Mouse (Mus musculus): Measurements from ENCODE around the gene Fkbp15. TPM values are rescaled to one million over a fixed set of nuclear protein-coding genes. Genes with fewer than 3 reads are reported as not detected.
"Not testable (repeated sequence)": the region's sequence is repeated elsewhere in the genome, so short reads cannot be mapped to it uniquely, and the experiment has no call there.

The Fkbp15 gene
- total RNA-seq, 4 experiments from 2014 or later, result 34.7 to 40.4 (median 38.3) TPM

- DNase-seq (ENCODE audit: low spot score in 2 of 2), result no peak
Measured at GRCm38 (mm10) chr4:62282969-62283368, 77.4 kb downstream of the Fkbp15 start.

- no peak for DNase-seq (ENCODE audit: low spot score in 2 of 2)
Measured at GRCm38 (mm10) chr4:62281319-62281718, 79.0 kb downstream of the Fkbp15 start.

GRCm38 (mm10) chr4:62278081-62278480, 82.3 kb downstream of the Fkbp15 start:
- no peak for DNase-seq (ENCODE audit: low spot score in 2 of 2)

- DNase-seq (ENCODE audit: low spot score in 2 of 2), result no peak
Measured at GRCm38 (mm10) chr4:62277222-62277621, 83.1 kb downstream of the Fkbp15 start.

- no peak for DNase-seq (ENCODE audit: low spot score in 2 of 2)
Measured at GRCm38 (mm10) chr4:62276642-62277041, 83.7 kb downstream of the Fkbp15 start.

- DNase-seq (ENCODE audit: low spot score in 2 of 2), result no peak
Measured at GRCm38 (mm10) chr4:62274841-62275536, 85.4 kb downstream of the Fkbp15 start.

- no peak for DNase-seq (ENCODE audit: low spot score in 2 of 2)
Measured at GRCm38 (mm10) chr4:62273916-62274315, 86.4 kb downstream of the Fkbp15 start.

- no peak for DNase-seq (ENCODE audit: low spot score in 2 of 2)
Measured at GRCm38 (mm10) chr4:62272696-62273095, 87.7 kb downstream of the Fkbp15 start.

- DNase-seq (ENCODE audit: low spot score in 2 of 2), result no peak
Measured at GRCm38 (mm10) chr4:62267101-62267500, 93.2 kb downstream of the Fkbp15 start.

- not testable (repeated sequence) for DNase-seq (ENCODE audit: low spot score in 2 of 2)
Measured at GRCm38 (mm10) chr4:62266016-62266415, 94.3 kb downstream of the Fkbp15 start.

GRCm38 (mm10) chr4:62265154-62265836, 95.1 kb downstream of the Fkbp15 start:
- no peak for DNase-seq (ENCODE audit: low spot score in 2 of 2)

- DNase-seq (ENCODE audit: low spot score in 2 of 2), result no peak
Measured at GRCm38 (mm10) chr4:62263133-62263844, 97.1 kb downstream of the Fkbp15 start.

- no peak for DNase-seq (ENCODE audit: low spot score in 2 of 2)
Measured at GRCm38 (mm10) chr4:62262276-62262675, 98.1 kb downstream of the Fkbp15 start, which contains the start of gene Slc31a2. Gene Slc31a2, plus strand, starts transcription at chr4:62262562.

- no peak for DNase-seq (ENCODE audit: low spot score in 2 of 2)
Measured at GRCm38 (mm10) chr4:62256931-62257330, 103.4 kb downstream of the Fkbp15 start.

- no peak for DNase-seq (ENCODE audit: low spot score in 2 of 2)
Measured at GRCm38 (mm10) chr4:62254551-62254950, 105.8 kb downstream of the Fkbp15 start.

GRCm38 (mm10) chr4:62251776-62252175, 108.6 kb downstream of the Fkbp15 start:
- DNase-seq (ENCODE audit: low spot score in 2 of 2), result no peak

GRCm38 (mm10) chr4:62250896-62251544, 109.3 kb downstream of the Fkbp15 start:
- DNase-seq (ENCODE audit: low spot score in 2 of 2), result no peak
